Mouse (Mus musculus) cortical plate, adult 2 months (tissue): Measurements from ENCODE around the gene Tshz2. TPM values are rescaled to one million over a fixed set of nuclear protein-coding genes. Genes with fewer than 3 reads are reported as not detected.

Source experiments
- H3K27ac ChIP-seq: fragments of 200-500 bp; 2 replicates; pipeline ENCODE4 v1.5.1; 2012; ENCODE audit warnings: low read length, control low read depth, inconsistent platforms; ENCODE audit not compliant: insufficient read depth
- H3K4me1 ChIP-seq: fragments of 200-500 bp; 2 replicates; pipeline ENCODE4 v1.6.1; 2011; ENCODE audit warnings: low read length; ENCODE audit not compliant: control insufficient read depth, insufficient read depth
- H3K4me3 ChIP-seq: fragments of 200-500 bp; 2 replicates; pipeline ENCODE4 v1.5.1; 2011; ENCODE audit warnings: mild to moderate bottlenecking, low read length, control low read depth; ENCODE audit not compliant: insufficient read depth
- CTCF ChIP-seq: fragments of 200-500 bp; IDR thresholded peaks from 2 replicates; pipeline ENCODE4 v1.5.1; 2011; ENCODE audit warnings: mild to moderate bottlenecking, control low read depth, low read length; ENCODE audit not compliant: insufficient read depth; ENCODE audit errors: extremely low read depth
- POLR2A ChIP-seq: fragments of 200-500 bp; IDR thresholded peaks from 2 replicates; pipeline ENCODE4 v1.6.1; 2011; ENCODE audit warnings: mild to moderate bottlenecking, low read length, control low read depth; ENCODE audit not compliant: insufficient read depth; ENCODE audit errors: extremely low read depth
- polyA plus RNA-seq: library from polyadenylated mRNA; depleted of rRNA; stranded (reverse); fragments of >200 nt; gene quantifications from 2 replicates; pipeline ENCODE4 v1.2.3, GENCODE M21; 2012

Tshz2 gene
- polyA plus RNA-seq, 1 experiment: 46.5 TPM

DNA sequence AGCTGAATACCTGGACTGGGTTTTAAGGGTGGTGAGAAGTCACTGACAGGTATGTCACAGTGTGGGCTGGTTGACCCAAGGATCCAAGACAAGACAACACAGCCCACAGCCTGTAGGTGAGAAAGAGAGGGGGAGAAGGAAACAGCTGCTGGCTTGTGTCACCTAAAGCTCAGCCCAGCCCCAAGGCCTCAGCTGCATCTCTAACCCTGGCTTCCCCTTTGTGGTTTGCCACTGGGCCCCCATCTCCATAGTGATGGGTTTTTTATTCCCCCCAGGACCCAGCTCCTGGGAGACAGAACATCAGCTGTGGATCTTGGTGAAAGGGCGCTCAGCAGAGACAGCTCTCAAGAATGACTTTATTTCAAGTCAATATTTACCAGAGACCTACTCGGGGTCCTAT lies 57.2 kb downstream of the Tshz2 start:
- Histone ChIP-seq H3K27ac (no peak overlapping the region), H3K4me3 (no peak overlapping the region), H3K4me1 (no peaks in the 10 kb centered on the region)
- TF ChIP-seq POLR2A (no peak), CTCF (no peak)

GRCm38 (mm10) chr2:169694494-169694893 lies 61.7 kb downstream of the Tshz2 start:
- TF ChIP-seq POLR2A (no peak), CTCF (no peak)
- Histone ChIP-seq H3K27ac (no peak overlapping the region), H3K4me1 (no peaks in the 10 kb centered on the region), H3K4me3 (no peak overlapping the region)

- Histone ChIP-seq H3K4me1 (no peaks in the 10 kb centered on the region), H3K4me3 (no peak overlapping the region), H3K27ac (no peak overlapping the region)
- no peak for TF ChIP-seq POLR2A
Measured at GRCm38 (mm10) chr2:169695025-169695424, 62.2 kb downstream of the Tshz2 start.

DNA sequence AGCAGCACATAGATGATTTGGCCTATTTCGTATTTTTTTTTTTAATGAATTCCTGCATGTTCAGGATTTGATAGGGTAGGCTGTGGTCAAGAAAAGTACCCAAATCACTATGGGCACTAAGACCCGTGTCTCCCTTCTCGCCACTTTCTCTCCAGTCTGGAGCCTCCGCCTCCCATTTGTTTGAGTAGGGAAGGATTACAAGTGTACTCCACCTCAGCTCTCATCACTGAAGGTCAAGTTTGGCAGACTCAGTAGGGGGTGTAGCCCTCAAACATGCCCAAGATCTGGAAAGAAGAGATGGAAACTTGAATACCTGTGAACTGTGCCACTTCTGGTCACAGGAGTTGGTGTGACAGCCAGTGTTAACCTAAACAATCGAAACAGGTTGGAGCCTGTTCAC lies 66.3 kb downstream of the Tshz2 start:
- no peaks in the 10 kb centered on the region for H3K4me1 ChIP-seq
- no peak overlapping the region for H3K27ac ChIP-seq
- TF ChIP-seq POLR2A: no peak
- no peak for TF ChIP-seq CTCF
- H3K4me3 ChIP-seq: no peak overlapping the region

DNA sequence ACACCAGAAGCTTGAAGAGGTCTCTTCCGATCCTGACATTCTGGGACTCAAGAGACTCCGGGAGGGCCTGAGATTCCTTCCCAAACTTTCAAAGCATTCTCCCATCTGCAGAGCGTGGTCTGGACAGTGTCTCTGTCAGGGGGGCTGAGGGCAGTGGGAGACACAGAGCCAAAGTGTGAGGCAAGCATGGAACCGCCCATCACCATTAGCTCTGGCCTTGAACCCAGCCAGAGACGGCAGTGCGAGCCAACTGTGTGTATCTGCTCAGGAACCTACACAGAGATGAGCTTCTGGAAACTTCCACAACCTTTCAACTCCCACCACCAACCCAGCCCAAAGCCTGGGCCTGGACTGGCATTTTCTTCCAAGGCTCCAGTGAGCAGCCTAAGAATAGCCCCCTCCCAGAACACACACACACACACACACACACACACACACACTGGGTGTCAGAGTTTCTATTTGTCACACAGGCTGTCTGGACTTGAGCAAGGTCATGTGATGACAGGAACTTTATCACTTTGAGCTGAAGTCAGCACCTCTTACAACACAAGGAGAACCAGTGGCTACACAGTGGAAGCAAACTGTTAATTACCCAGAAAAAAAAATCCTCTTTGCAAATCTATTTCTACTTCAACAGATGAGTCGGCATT lies 67.2 kb downstream of the Tshz2 start:
- TF ChIP-seq CTCF: no peak
- no peak for TF ChIP-seq POLR2A
- no peak overlapping the region for H3K4me3 ChIP-seq
- no peak overlapping the region for H3K27ac ChIP-seq
- no peaks in the 10 kb centered on the region for H3K4me1 ChIP-seq

DNA sequence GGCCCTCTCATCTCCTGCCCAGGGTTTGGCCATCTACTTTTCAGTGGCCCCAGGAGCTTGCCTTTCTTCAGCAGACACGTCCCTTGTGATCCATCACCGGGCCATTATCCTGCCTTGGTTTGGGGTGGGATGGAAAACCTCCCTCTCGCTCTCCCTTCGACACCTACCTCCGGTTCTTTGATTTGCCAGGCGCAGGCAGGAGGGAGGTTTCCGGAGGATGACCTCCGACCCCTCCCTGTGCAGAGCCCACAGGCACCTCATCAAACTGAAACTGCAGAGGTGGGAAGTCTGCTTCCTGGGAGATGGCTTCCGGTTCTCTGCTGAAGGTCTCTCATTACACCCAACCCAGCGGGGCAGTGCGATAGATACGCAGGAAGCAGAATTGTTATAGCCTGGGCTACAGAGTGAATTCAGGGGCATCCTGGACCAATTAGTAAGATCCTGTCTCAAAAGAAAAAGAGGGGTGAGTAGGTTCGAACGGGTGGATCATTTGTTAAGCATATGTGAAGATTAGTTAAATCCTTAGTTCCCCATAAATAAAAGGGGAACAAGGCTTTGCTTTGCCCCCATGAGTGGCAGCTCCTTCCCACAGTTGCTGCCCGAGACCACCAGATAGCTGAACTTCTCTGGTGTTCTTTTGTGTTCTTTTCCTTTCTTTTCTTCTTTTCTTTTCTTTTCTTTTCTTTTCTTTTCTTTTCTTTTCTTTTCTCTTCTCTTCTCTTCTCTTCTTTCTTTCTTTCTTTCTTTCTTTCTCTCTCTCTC lies 70.1 kb downstream of the Tshz2 start:
- TF ChIP-seq CTCF (no peak), POLR2A (no peak)
- Histone ChIP-seq H3K27ac (no peak overlapping the region), H3K4me1 (no peaks in the 10 kb centered on the region)

GRCm38 (mm10) chr2:169721793-169722326 lies 89.0 kb downstream of the Tshz2 start:
- Histone ChIP-seq H3K4me1 (no peaks in the 10 kb centered on the region), H3K4me3 (no peak overlapping the region), H3K27ac (no peak overlapping the region)
- TF ChIP-seq CTCF (no peak), POLR2A (no peak)

More for the DNA sequence above, 70.1 kb downstream of the Tshz2 start:
- no peak overlapping the region for H3K4me3 ChIP-seq

- no peak overlapping the region for H3K27ac ChIP-seq
- H3K4me1 ChIP-seq: no peaks in the 10 kb centered on the region
- TF ChIP-seq POLR2A: no peak
- no peak for TF ChIP-seq CTCF
- no peak overlapping the region for H3K4me3 ChIP-seq
Measured at GRCm38 (mm10) chr2:169722341-169722740, 89.5 kb downstream of the Tshz2 start.

GRCm38 (mm10) chr2:169723645-169724462 lies 91.0 kb downstream of the Tshz2 start:
- TF ChIP-seq POLR2A: no peak
- H3K4me3 ChIP-seq: no peak overlapping the region
- H3K27ac ChIP-seq: 0 out of 2 replicates have a peak overlapping the region, but pooled peaks have one; percentile 1
- H3K4me1 ChIP-seq: no peaks in the 10 kb centered on the region
